Mouse (Mus musculus): ENCODE measurements around the gene Fasn. TPM values are rescaled to one million over a fixed set of nuclear protein-coding genes. Genes with fewer than 3 reads are reported as not detected.

Fasn gene
- polyA plus RNA-seq, 1 experiment from 2014 or later: 125 TPM

DNA sequence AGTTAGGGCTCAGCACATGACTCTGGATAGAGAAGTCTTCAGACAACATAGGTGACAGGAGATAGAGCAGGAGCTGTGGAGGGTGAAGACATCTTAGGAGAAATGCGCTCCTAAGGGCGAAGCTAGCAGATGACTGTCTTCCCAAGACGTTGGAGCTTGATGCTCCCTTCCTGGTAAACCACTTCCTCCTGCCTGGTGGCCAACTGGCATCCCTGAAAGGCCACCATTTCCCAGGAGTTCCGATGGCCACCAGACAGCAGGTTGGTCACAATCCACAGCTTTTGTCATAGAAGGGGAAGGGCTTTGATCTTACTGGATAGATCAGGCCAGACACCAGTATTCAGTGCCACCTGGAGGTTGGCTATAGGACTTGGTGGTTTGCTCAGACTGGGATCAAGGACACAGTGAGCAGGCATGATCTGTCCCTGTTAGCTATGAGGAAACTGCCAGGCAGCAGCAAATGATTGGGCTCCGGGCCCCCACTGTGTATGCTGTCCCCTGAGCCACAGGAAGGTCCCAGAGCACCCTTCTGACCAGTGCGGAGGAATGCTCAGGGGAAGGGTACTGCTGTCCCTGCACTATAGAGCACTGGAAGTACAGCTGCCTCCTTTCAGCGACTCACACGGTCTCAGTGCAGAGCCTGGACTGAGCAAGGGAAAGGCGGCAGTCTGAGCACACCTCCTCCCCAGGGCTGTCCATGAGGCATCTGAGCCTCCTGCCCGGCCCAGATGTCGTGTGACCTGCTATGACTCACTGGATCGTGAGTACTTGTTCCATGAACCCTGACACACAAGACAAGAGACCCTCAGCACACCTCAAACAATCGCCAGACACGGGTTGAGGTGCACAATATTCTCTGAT lies 62.3 kb downstream of the Fasn start:
- H3K4me3 ChIP-seq: no peak overlapping the region
- peaks cover 8% of the 10 kb centered on the region; the same call in 1 of the 2 replicates for H3K9me3 ChIP-seq (replicated peaks)
- 76% methylated on average over 14 of the region's 14 CpGs for WGBS
- no peaks in the 10 kb centered on the region for H3K36me3 ChIP-seq
- 0 out of 2 replicates have a peak, but pooled peaks cover 5% of the 10 kb centered on the region for H3K4me1 ChIP-seq
- DNase-seq (ENCODE audit: low spot score): no peak
- peaks cover 32% of the 10 kb centered on the region for H3K27me3 ChIP-seq (ENCODE audit: low read depth, poor library complexity, severe bottlenecking)
- H3K27ac ChIP-seq: peak overlapping the region; percentile 9; the same call in 1 of the 2 replicates

DNA sequence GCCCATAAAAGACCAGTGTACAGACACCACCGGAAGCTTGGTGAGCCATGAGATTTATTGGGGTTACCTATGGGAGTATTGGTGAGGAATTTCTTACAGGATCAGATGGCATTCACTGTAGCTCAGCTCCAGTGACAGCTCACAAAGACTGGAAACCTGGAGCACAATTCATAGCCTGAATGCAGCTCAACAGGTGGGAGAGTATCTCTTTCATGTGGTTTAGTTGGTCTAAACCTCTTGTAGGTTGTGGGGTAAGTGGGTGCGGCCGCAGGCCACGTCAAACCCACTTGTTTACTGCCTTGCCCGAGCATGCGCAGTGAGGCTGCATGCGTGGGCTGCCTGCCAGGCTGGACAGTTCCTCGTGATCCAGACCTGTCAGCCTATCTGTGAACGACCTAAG lies 64.1 kb downstream of the Fasn start:
- Histone ChIP-seq H3K27ac (no peak overlapping the region), H3K27me3 (ENCODE audit: low read depth, poor library complexity, severe bottlenecking) (peaks cover 26% of the 10 kb centered on the region), H3K9me3 (replicated peaks) (peaks cover 8% of the 10 kb centered on the region; the same call in 1 of the 2 replicates), H3K36me3 (no peaks in the 10 kb centered on the region), H3K4me3 (no peak overlapping the region), H3K4me1 (0 out of 2 replicates have a peak, but pooled peaks cover 5% of the 10 kb centered on the region)
- no peak for DNase-seq (ENCODE audit: low spot score)
- 90% methylated on average over 9 of the region's 9 CpGs for WGBS

Other genes starting within 250 kb of the Fasn start
- gene Arhgdia, start 242.9 kb downstream of the Fasn start, polyA plus RNA-seq (2016; fragmentation: Nextera tagmentation; extraction: Ambion mirVana): 742 and 814 TPM in 2 replicates
- 720 and 728 TPM in 2 replicates for gene Alyref, start 226.2 kb downstream of the Fasn start, polyA plus RNA-seq (2016; fragmentation: Nextera tagmentation; extraction: Ambion mirVana)
- gene Anapc11, start 226.1 kb downstream of the Fasn start, polyA plus RNA-seq (2016; fragmentation: Nextera tagmentation; extraction: Ambion mirVana): 201 and 207 TPM in 2 replicates
- gene Npb, start 216.1 kb downstream of the Fasn start, polyA plus RNA-seq (2016; fragmentation: Nextera tagmentation; extraction: Ambion mirVana): 0.56 TPM in 1 of 2 replicates, not detected in the other
- gene Pcyt2, start 206.6 kb downstream of the Fasn start, polyA plus RNA-seq (2016; fragmentation: Nextera tagmentation; extraction: Ambion mirVana): 161 and 169 TPM in 2 replicates
- gene Sirt7, start 199.3 kb downstream of the Fasn start, polyA plus RNA-seq (2016; fragmentation: Nextera tagmentation; extraction: Ambion mirVana): 27.2 and 28.8 TPM in 2 replicates
- gene Mafg, start 190.9 kb downstream of the Fasn start, polyA plus RNA-seq (2016; fragmentation: Nextera tagmentation; extraction: Ambion mirVana): 25.9 and 28.1 TPM in 2 replicates
- 40.6 TPM in 2 replicates for gene Pycr1, start 180.8 kb downstream of the Fasn start, polyA plus RNA-seq (2016; fragmentation: Nextera tagmentation; extraction: Ambion mirVana)
- not detected in 2 replicates for gene Myadml2, start 176.4 kb downstream of the Fasn start, polyA plus RNA-seq (2016; fragmentation: Nextera tagmentation; extraction: Ambion mirVana)
- 9.1 and 10.1 TPM in 2 replicates for gene Notum, start 163.4 kb downstream of the Fasn start, polyA plus RNA-seq (2016; fragmentation: Nextera tagmentation; extraction: Ambion mirVana)
- 166 and 171 TPM in 2 replicates for gene Aspscr1, start 151.6 kb downstream of the Fasn start, polyA plus RNA-seq (2016; fragmentation: Nextera tagmentation; extraction: Ambion mirVana)
- 122 and 123 TPM in 2 replicates for gene Cenpx, start 110.8 kb downstream of the Fasn start, polyA plus RNA-seq (2016; fragmentation: Nextera tagmentation; extraction: Ambion mirVana)
- 52.8 and 60.8 TPM in 2 replicates for gene Lrrc45, start 110.6 kb downstream of the Fasn start, polyA plus RNA-seq (2016; fragmentation: Nextera tagmentation; extraction: Ambion mirVana)
- 25.4 and 28.8 TPM in 2 replicates for gene Rac3, start 103.1 kb downstream of the Fasn start, polyA plus RNA-seq (2016; fragmentation: Nextera tagmentation; extraction: Ambion mirVana)
- 14.0 and 15.9 TPM in 2 replicates for gene Dcxr, start 97.3 kb downstream of the Fasn start, polyA plus RNA-seq (2016; fragmentation: Nextera tagmentation; extraction: Ambion mirVana)
- gene Cbr2, start 92.4 kb downstream of the Fasn start, polyA plus RNA-seq (2016; fragmentation: Nextera tagmentation; extraction: Ambion mirVana): 15.2 and 16.3 TPM in 2 replicates
- 9.3 and 20.0 TPM in 2 replicates for gene Hmga1b, start 61.8 kb downstream of the Fasn start, polyA plus RNA-seq (2016; fragmentation: Nextera tagmentation; extraction: Ambion mirVana)
- gene Rfng, start 40.3 kb downstream of the Fasn start, polyA plus RNA-seq (2016; fragmentation: Nextera tagmentation; extraction: Ambion mirVana): 35.7 and 40.4 TPM in 2 replicates
- gene Gps1, start 40.3 kb downstream of the Fasn start, polyA plus RNA-seq (2016; fragmentation: Nextera tagmentation; extraction: Ambion mirVana): 269 and 270 TPM in 2 replicates
- 122 and 136 TPM in 2 replicates for gene Dus1l, start 28.1 kb downstream of the Fasn start, polyA plus RNA-seq (2016; fragmentation: Nextera tagmentation; extraction: Ambion mirVana)
- gene Ccdc57, start 108.3 kb upstream of the Fasn start, polyA plus RNA-seq (2016; fragmentation: Nextera tagmentation; extraction: Ambion mirVana): 7.0 and 7.2 TPM in 2 replicates
- gene Slc16a3, start 123.9 kb upstream of the Fasn start, polyA plus RNA-seq (2016; fragmentation: Nextera tagmentation; extraction: Ambion mirVana): 119 and 165 TPM in 2 replicates
- gene Csnk1d, start 166.8 kb upstream of the Fasn start, polyA plus RNA-seq (2016; fragmentation: Nextera tagmentation; extraction: Ambion mirVana): 126 and 136 TPM in 2 replicates
- gene Cd7, start 214.9 kb upstream of the Fasn start, polyA plus RNA-seq (2016; fragmentation: Nextera tagmentation; extraction: Ambion mirVana): not detected in 2 replicates
- gene Sectm1b, start 239.0 kb upstream of the Fasn start, polyA plus RNA-seq (2016; fragmentation: Nextera tagmentation; extraction: Ambion mirVana): not detected in 2 replicates

Data from limb, embryonic 10.5 days (tissue).